Mouse (Mus musculus): ENCODE data around the gene Fam78a.

Fam78a gene

DNA sequence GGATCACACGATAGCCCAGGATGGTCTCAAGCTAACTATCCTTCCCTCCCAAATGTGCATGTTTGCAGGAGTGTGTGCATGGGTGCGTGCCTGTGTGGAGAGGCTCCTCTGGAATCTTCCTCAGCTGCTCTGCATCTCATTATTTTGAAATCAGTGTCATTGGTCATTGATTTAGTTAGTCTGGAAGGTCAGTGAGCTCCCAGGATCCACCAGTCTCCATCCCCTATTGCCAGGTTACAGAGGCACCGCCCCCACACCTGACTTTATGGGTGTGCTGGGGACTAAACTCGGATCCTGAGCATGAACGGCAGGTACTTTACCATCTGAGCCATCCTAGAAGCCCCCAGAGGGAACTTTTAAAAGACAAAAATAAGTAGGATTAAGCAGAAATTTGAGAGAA is 18.3 kb upstream of the Fam78a start:
- no peak for DNase-seq (ENCODE audit: low read depth, low spot score)

- peak; percentile 66 for DNase-seq (ENCODE audit: low read depth, low spot score)
Observed at GRCm38 (mm10) chr2:32096122-32096420, 11.4 kb upstream of the Fam78a start.

GRCm38 (mm10) chr2:32095351-32096121 is 10.9 kb upstream of the Fam78a start, which contains the start of gene Plpp7:
Gene Plpp7 (plus strand): TSS chr2:32095528.
- DNase-seq (ENCODE audit: low read depth, low spot score) = peak; percentile 95

DNA sequence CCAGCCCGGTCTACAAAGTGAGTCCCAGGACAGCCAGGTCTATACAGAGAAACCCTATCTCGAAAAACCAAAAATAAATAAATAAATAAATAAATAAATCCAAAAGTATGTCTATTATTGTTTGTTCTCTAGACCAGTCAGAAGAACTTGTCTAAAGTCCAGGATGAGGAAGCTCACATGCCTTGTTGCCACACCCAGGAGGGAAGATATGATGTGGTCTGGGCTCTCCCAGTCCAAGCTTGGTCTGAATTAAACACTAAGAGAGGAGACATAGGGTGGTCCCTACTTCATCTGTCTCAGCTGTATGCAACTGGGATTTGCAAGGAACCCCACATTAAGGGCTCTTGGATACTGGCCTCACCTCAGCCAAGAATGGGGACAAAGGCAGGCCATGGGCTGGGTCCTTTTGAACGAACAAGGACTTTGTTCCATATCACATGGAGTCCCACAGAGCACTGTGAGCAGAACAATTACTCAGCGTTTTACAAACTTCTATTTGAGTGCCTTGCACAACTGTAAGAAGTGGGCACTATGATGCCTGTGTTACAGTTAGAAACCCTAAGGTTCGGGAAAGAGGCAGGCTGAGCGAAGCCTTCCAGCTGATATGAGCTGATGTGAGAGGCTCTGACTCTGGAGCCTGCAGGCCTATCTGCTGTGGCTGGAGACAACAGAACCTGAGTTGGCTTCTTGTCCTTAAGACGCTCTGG is 9.5 kb upstream of the Fam78a start:
- DNase-seq (ENCODE audit: low read depth, low spot score) = no peak

GRCm38 (mm10) chr2:32091956-32092355 is 7.3 kb upstream of the Fam78a start:
- no peak for DNase-seq (ENCODE audit: low read depth, low spot score)

GRCm38 (mm10) chr2:32090145-32090544 is 5.5 kb upstream of the Fam78a start:
- no peak for DNase-seq (ENCODE audit: low read depth, low spot score)

DNA sequence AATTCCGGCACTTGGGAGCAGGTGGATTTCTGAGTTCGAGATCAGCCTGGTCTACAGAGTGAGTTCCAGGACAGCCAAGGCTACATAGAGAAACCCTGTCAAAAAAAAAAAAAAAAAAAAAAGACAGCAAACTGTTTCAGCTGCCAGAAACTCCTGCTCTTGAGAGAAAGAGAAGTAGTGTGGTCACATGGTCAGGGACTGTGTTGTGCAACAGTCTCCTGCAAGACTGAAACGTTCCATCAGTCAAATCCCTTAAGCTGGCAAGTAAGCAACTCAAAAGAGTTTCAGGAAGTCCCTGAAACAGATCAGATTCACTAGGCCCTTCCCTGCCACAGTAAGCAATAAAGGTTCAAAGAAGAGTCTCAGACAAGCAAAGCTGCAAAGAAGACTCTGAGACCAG is 4.9 kb upstream of the Fam78a start:
- no peak for DNase-seq (ENCODE audit: low read depth, low spot score)

GRCm38 (mm10) chr2:32088372-32088981 is 3.8 kb upstream of the Fam78a start:
- DNase-seq (ENCODE audit: low read depth, low spot score) = peak; percentile 79

GRCm38 (mm10) chr2:32087606-32088005 is 2.9 kb upstream of the Fam78a start:
- no peak for DNase-seq (ENCODE audit: low read depth, low spot score)

- DNase-seq (ENCODE audit: low read depth, low spot score) = no peak
Observed at GRCm38 (mm10) chr2:32085231-32085630, 574 bp upstream of the Fam78a start.

- DNase-seq (ENCODE audit: low read depth, low spot score) = no peak
Observed at GRCm38 (mm10) chr2:32084872-32085199, 179 bp upstream of the Fam78a start.

DNA sequence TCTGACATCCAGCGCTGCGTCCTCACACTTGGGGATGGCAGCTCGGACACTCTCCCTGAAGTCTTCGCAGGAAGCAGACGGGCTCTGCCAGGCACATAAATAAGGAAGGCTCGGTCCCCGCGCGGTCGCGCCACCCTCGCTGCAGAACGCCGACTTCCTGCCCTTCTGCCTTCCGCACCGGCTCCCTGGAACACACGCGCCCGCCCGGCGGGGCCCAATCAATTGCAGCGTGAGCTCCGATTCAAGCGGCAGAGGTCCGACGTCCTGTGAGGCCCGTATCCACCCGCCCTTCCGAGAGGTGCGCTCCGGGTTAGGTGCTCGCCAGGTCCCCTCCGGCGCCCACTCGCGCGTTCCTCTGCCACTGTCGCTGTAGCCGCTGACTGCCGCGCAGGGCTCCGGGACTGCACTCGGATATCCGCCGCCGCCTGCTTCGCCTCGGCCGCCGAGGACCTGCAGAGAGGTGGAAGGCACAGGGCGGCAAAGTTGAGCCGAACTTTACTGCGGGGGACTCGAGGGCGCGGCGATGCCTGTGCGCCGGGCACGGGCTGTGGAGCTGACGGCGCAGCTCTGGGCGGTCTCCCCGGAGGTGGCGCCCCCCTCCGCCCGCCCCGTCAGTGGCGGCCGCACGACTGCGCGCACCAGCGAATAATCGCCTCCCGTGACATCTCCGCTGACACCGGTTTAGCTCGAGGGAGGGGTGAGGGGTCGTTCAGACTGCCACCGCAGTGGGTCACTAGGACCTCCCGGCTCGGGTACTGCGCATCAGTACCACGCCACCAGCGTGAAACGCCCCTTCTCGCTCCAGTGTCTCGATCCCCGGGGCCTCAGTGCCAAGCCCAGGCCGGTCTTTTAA is 1.3 kb downstream of the Fam78a start:
- peak; percentile 40 for DNase-seq (ENCODE audit: low read depth, low spot score)

GRCm38 (mm10) chr2:32082229-32082628 is 2.4 kb downstream of the Fam78a start:
- DNase-seq (ENCODE audit: low read depth, low spot score) = no peak

DNA sequence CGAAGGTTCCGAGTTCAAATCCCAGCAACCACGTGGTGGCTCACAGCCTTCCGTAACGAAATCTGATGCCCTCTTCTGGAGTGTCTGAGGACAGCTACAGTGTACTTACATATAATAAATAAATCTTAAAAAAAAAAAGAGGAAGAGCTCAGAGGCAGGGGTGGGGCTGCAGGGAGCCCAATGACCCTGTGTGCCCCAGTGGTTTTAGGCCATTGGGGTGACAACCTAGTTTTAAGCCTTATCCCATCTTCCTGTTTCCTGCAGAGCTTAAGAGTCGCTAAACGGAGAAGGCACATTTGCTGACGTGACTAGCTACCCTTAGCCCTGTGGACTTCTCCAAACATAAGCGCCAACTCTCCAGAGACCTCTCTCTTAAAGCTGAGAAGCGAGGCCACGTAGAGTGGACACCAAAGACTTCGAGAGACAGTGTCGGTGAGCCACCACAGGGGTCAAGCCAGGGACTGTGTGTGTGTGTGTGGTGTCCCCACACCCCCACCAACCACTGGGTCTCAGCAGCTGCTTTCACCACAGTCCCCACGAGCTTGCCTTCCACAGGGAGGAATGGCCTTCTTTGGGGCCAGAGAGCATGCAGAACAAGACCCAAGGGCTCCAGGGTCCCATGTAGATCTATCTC is 3.2 kb downstream of the Fam78a start:
- no peak for DNase-seq (ENCODE audit: low read depth, low spot score)

DNA sequence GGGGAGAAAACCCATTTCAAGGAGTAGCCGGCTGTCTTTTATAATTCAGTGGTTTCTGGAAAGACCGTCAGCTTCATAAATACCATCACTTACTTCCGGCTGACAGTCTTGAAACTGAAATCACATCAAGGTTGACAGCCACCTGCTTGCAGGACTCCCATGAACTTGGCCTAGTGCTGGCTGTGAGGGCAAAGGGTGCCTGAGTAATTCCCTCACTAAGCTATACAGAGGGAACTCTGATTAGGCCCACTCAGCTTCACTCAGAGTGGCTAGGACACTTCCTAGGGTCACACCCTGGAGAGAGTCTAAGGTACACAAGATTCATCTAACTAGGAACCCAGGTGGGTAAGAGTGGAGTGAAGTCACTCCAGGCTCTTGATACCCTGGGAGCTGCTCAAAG is 4.0 kb downstream of the Fam78a start:
- DNase-seq (ENCODE audit: low read depth, low spot score) = no peak

- DNase-seq (ENCODE audit: low read depth, low spot score) = peak; percentile 56
Observed at GRCm38 (mm10) chr2:32079191-32079725, 5.4 kb downstream of the Fam78a start.

DNA sequence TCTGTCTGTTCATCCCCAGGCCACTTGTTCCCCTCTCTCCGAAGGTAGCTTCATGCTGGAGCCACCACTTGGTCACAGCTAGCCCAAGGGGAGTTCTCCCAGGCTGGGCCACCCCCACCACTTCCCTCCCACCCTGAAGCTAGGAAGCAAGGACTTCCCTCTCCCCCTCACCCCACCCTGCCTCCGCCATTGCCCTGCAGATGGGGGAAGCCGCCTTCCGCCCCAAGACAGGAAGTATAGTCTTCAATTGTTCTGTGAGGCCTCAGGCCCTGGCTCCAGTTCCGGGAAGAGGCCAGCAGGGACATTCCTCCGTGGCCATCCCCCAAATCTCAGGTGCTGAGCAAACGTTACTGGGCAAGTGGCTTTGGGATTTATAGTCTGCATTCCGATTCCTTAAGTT is 6.1 kb downstream of the Fam78a start:
- no peak for DNase-seq (ENCODE audit: low read depth, low spot score)

DNA sequence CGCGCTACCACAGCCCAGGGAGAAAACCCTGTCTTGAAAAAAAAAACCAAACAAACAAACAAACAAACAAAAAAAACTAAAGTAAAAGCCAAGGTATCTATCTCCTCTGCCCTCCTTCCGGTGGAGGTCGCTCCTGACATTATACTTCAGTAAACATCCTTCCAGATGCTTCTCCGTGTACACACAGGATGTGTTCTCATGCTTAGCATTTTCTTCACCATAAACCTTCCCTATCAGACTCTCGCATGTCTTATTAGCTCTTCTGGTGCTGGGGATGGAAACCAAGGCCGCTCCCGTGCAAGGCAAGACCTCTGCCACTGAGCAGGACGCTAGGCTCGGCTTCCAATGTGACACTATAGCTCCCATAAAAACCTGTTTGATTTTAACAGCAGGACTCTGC is 6.9 kb downstream of the Fam78a start:
- no peak for DNase-seq (ENCODE audit: low read depth, low spot score)

DNA sequence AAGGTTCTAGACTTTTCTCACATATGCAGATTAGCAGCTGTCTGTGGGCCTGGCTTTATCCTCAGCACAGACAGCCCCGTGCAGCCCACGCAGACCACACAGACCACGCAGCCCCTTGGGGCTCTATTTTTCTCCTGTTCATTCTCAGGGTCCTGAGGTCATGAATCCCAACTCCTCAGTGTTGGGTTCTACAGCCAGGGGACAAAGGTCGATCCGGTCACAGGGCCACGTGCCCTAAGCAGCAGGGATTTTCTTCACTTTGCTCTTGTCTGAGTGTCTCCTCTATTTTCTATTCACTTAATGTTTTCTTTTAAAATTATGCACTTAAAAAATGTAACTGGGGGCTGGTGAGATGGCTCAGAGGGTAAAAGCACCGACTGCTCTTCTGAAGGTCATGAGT is 9.3 kb downstream of the Fam78a start:
- DNase-seq (ENCODE audit: low read depth, low spot score) = no peak

- no peak for DNase-seq (ENCODE audit: low read depth, low spot score)
Observed at GRCm38 (mm10) chr2:32074404-32074803, 10.3 kb downstream of the Fam78a start.

DNA sequence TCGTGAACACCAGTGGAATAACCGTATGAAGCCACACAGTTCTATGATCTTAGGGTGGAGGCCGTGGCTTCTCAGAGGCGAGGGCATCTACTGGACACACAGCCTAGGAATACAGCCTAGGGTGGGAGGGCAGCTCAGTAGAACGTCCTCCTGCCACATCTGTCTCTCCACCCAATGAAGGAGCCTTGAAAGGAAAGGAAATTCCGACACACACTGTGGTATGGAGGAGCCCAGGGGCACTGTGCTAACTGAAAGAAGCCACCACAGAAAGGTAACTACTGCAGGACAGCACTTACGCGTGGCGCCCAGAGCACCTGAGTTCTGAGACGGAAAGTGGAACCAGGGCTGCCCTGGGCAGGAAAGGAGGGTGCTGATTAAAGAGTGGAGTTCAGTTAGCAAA is 13.9 kb downstream of the Fam78a start:
- DNase-seq (ENCODE audit: low read depth, low spot score) = no peak

Data from brain, adult 2 months (tissue).